Mouse (Mus musculus): ENCODE data around the gene Tubgcp4. TPM values are rescaled to one million over a fixed set of nuclear protein-coding genes. Genes with fewer than 3 reads are reported as not detected.

The Tubgcp4 gene
- polyA plus RNA-seq, 1 experiment from 2014 or later: 23.0 TPM

DNA sequence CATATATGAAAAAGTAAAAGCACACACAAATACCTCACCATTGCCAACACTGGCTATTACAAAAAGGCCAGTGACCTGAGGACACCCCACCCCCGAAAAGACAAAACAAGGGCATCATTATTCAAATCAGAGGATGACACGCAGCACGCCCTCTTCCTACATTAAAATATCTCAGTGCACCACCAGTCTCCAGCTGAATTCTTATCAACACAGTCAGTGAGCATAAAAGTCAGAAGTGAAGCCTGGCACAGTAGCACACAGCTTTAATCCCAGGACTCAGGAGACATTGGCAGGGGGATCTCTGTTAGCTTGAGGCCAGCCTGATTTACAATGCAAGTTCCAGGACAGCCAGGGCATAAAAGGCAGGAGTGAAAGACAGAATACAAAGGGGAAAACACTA, 36.1 kb downstream of the Tubgcp4 start:
- Histone ChIP-seq H3K4me2 (no peak overlapping the region), H3K9me3 (replicated peaks) (no peaks in the 10 kb centered on the region), H3K27me3 (no peaks in the 10 kb centered on the region), H3K9ac (no peak overlapping the region), H3K4me1 (replicated peaks) (peaks cover 9% of the 10 kb centered on the region), H3K4me3 (replicated peaks) (no peak overlapping the region), H3K27ac (no peak overlapping the region), H3K36me3 (peaks cover 91% of the 10 kb centered on the region)
- no peak for ATAC-seq (ENCODE audit: low read depth)
- DNase-seq: peak; percentile 6
- WGBS (ENCODE audit: insufficient replicate concordance): 50% methylated on average over 3 of the region's 3 CpGs

- 85% methylated on average over 3 of the region's 3 CpGs for WGBS (ENCODE audit: insufficient replicate concordance)
- DNase-seq: no peak
- H3K36me3 ChIP-seq: peaks cover 79% of the 10 kb centered on the region
Measured at GRCm38 (mm10) chr2:121214491-121214890, 44.0 kb downstream of the Tubgcp4 start.

DNA sequence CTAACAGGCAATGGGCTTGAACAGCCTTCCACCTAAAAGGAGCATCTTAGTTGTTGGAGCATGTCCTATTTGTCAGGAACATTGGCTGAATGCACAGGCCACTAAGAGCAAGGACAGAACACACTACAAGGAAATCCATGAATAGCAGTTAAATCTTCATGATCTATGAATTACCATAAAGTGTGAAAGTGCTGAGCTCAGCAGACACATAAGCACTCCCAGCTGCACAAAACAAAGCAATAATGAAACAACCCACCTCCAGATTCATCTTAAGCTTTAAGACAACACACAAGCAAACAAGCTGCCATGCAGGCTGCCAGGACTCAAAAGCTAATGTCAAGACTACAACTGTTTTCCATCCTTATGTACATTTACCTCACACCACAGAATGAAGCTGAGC, 48.7 kb downstream of the Tubgcp4 start:
- Histone ChIP-seq H3K9ac (no peak overlapping the region), H3K4me3 (replicated peaks) (no peak overlapping the region), H3K4me1 (replicated peaks) (no peaks in the 10 kb centered on the region), H3K36me3 (peaks cover 77% of the 10 kb centered on the region), H3K4me2 (no peak overlapping the region), H3K27me3 (no peaks in the 10 kb centered on the region), H3K27ac (no peak overlapping the region), H3K9me3 (replicated peaks) (no peaks in the 10 kb centered on the region)
- no peak for DNase-seq
- no peak for ATAC-seq (ENCODE audit: low read depth)

More at GRCm38 (mm10) chr2:121214491-121214890, 44.0 kb downstream of the Tubgcp4 start:
- H3K4me1 ChIP-seq (replicated peaks): no peaks in the 10 kb centered on the region
- ATAC-seq (ENCODE audit: low read depth): no peak
- H3K4me2 ChIP-seq: no peak overlapping the region
- H3K4me3 ChIP-seq (replicated peaks): no peak overlapping the region
- no peak overlapping the region for H3K9ac ChIP-seq
- no peak overlapping the region for H3K27ac ChIP-seq
- H3K9me3 ChIP-seq (replicated peaks): no peaks in the 10 kb centered on the region
- H3K27me3 ChIP-seq: no peaks in the 10 kb centered on the region

- Histone ChIP-seq H3K27ac (no peak overlapping the region), H3K9me3 (replicated peaks) (no peaks in the 10 kb centered on the region)
Measured at GRCm38 (mm10) chr2:121219994-121220393, 49.5 kb downstream of the Tubgcp4 start.

DNA sequence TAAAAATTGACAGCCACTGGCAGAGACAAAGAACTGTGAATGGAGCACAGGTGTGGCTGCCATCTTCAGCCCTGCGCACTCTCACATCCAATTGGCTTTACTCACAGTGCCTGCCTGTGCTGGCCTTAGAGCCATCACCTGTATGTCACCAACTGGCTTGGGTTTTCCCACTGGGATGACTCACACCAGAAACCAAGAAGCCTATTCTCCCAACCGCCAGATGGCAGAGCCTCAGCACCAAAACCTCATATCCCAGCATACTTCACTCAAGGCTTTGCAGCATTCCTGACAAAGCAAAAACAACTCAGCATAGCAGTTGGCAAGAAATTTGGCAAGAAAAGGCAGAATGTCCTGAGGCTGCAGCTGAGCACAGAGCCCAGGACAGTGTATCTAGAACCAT, 52.6 kb downstream of the Tubgcp4 start:
- peaks cover under 1% of the 10 kb centered on the region; the same call in 1 of the 2 replicates for H3K4me1 ChIP-seq (replicated peaks)
- H3K4me3 ChIP-seq (replicated peaks): no peak overlapping the region
- H3K36me3 ChIP-seq: peaks cover 74% of the 10 kb centered on the region
- DNase-seq: no peak
- H3K9me3 ChIP-seq (replicated peaks): no peaks in the 10 kb centered on the region
- no peak overlapping the region for H3K4me2 ChIP-seq
- ATAC-seq (ENCODE audit: low read depth): no peak
- WGBS (ENCODE audit: insufficient replicate concordance): 85% methylated on average over 2 of the region's 2 CpGs
- no peak overlapping the region for H3K9ac ChIP-seq
- no peak overlapping the region for H3K27ac ChIP-seq
- no peaks in the 10 kb centered on the region for H3K27me3 ChIP-seq

More at GRCm38 (mm10) chr2:121219994-121220393, 49.5 kb downstream of the Tubgcp4 start:
- no peak overlapping the region for H3K4me3 ChIP-seq (replicated peaks)
- no peak for DNase-seq
- H3K27me3 ChIP-seq: no peaks in the 10 kb centered on the region
- no peak overlapping the region for H3K4me2 ChIP-seq
- no peak overlapping the region for H3K9ac ChIP-seq
- peaks cover 70% of the 10 kb centered on the region for H3K36me3 ChIP-seq
- H3K4me1 ChIP-seq (replicated peaks): no peaks in the 10 kb centered on the region
- no peak for ATAC-seq (ENCODE audit: low read depth)

- no peak overlapping the region for H3K4me2 ChIP-seq
- peak; percentile 23 for DNase-seq
- H3K4me3 ChIP-seq (replicated peaks): no peak overlapping the region
- peaks cover 73% of the 10 kb centered on the region for H3K36me3 ChIP-seq
- no peak for ATAC-seq (ENCODE audit: low read depth)
- no peaks in the 10 kb centered on the region for H3K27me3 ChIP-seq
- no peaks in the 10 kb centered on the region for H3K9me3 ChIP-seq (replicated peaks)
- H3K4me1 ChIP-seq (replicated peaks): peaks cover 32% of the 10 kb centered on the region
- 79% methylated on average over 4 of the region's 4 CpGs for WGBS (ENCODE audit: insufficient replicate concordance)
- no peak overlapping the region for H3K9ac ChIP-seq
- H3K27ac ChIP-seq: no peak overlapping the region
Measured at GRCm38 (mm10) chr2:121228135-121228534, 57.7 kb downstream of the Tubgcp4 start.

DNA sequence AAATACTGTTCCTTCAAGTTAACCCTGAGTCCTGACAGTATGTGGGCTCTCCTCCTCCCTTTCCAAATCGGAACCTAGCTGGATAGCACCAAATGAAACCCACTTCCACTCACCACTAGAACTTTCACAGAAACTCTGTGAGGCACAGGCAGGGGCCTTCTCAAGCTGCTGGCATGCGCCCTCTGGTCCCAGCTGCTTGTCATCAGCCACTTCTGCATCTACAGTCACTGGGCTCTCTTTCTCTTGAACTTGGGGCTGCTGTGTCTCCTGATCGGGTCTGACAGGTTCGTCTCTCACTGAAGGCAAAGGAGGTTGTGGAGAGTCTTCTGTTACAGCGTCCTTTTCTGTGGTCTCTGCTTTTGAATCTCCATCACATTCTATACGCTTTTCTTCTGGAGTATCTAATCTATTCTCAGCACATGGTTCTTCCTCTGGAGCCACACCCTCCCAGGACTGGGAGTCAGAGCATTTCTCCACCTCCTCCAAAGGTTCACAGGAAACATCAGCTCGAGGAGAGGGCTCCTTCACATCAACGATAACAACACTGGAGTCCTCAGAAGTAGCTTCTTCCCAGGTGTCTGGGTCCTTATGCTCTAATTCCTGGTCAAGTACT, 65.1 kb downstream of the Tubgcp4 start:
- Histone ChIP-seq H3K9me3 (replicated peaks) (no peaks in the 10 kb centered on the region), H3K9ac (peak overlapping the region; percentile 74), H3K27me3 (no peaks in the 10 kb centered on the region), H3K4me3 (replicated peaks) (peak overlapping the region; percentile 58), H3K4me1 (replicated peaks) (peaks cover 55% of the 10 kb centered on the region), H3K4me2 (peak overlapping the region; percentile 77), H3K36me3 (peaks cover 46% of the 10 kb centered on the region), H3K27ac (peak overlapping the region; percentile 93)
- ATAC-seq (ENCODE audit: low read depth): peak; percentile 98
- 25% methylated on average over 8 of the region's 8 CpGs for WGBS (ENCODE audit: insufficient replicate concordance)
- peak; percentile 36 for DNase-seq

- Histone ChIP-seq H3K9ac (no peak overlapping the region), H3K4me1 (replicated peaks) (peaks cover 22% of the 10 kb centered on the region), H3K27me3 (no peaks in the 10 kb centered on the region), H3K9me3 (replicated peaks) (no peaks in the 10 kb centered on the region), H3K27ac (no peak overlapping the region), H3K4me3 (replicated peaks) (no peak overlapping the region), H3K36me3 (peaks cover 26% of the 10 kb centered on the region), H3K4me2 (no peak overlapping the region)
- WGBS (ENCODE audit: insufficient replicate concordance): 66% methylated on average over 4 of the region's 4 CpGs
- no peak for DNase-seq
- no peak for ATAC-seq (ENCODE audit: low read depth)
Measured at GRCm38 (mm10) chr2:121239426-121239825, 69.0 kb downstream of the Tubgcp4 start.

DNA sequence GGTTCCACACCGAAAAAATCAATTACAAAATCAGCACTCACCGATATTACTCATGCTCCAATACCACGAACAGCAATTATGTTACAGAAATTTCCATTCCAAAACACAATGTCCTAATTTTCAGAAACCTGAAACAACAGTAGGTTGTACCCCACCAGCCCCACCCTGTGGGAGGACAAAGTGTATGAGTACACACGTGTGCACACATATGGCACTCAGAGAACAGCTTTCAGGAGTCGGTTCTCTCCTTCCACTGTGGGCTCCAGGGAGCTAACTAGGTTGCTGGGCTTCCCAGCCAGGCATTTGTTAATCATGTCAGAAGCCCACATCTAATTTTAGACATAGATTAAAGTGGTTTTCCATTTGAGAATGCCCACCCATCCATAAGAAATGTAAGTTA, 73.6 kb downstream of the Tubgcp4 start:
- ATAC-seq (ENCODE audit: low read depth) (no peak), DNase-seq (no peak)
- Histone ChIP-seq H3K27me3 (no peaks in the 10 kb centered on the region), H3K9me3 (replicated peaks) (no peaks in the 10 kb centered on the region), H3K27ac (no peak overlapping the region), H3K4me1 (replicated peaks) (no peaks in the 10 kb centered on the region), H3K4me3 (replicated peaks) (no peak overlapping the region), H3K9ac (no peak overlapping the region), H3K4me2 (no peak overlapping the region), H3K36me3 (peaks cover 21% of the 10 kb centered on the region; the same call in 1 of the 2 replicates)
- 76% methylated on average over 5 of the region's 5 CpGs for WGBS (ENCODE audit: insufficient replicate concordance)

Other genes with a start within 250 kb of the Tubgcp4 start
- gene Ubr1, start 199.9 kb upstream of the Tubgcp4 start, polyA plus RNA-seq (2015; fragmentation: Nextera tagmentation; extraction: Ambion mirVana): 14.1 and 16.8 TPM in 2 replicates
- gene Tmem62, start 193.6 kb upstream of the Tubgcp4 start, polyA plus RNA-seq (2015; fragmentation: Nextera tagmentation; extraction: Ambion mirVana): 1.9 and 2.3 TPM in 2 replicates
- gene Ccndbp1, start 162.3 kb upstream of the Tubgcp4 start, polyA plus RNA-seq (2015; fragmentation: Nextera tagmentation; extraction: Ambion mirVana): 43.5 and 48.3 TPM in 2 replicates
- gene Epb42, start 133.6 kb upstream of the Tubgcp4 start, polyA plus RNA-seq (2015; fragmentation: Nextera tagmentation; extraction: Ambion mirVana): 136 and 159 TPM in 2 replicates
- gene Tgm5, start 84.8 kb upstream of the Tubgcp4 start, polyA plus RNA-seq (2015; fragmentation: Nextera tagmentation; extraction: Ambion mirVana): not detected in 2 replicates
- gene Tgm7, start 60.9 kb upstream of the Tubgcp4 start, polyA plus RNA-seq (2015; fragmentation: Nextera tagmentation; extraction: Ambion mirVana): not detected in 2 replicates
- 10.4 and 13.3 TPM in 2 replicates for gene Adal, start 30.2 kb upstream of the Tubgcp4 start, polyA plus RNA-seq (2015; fragmentation: Nextera tagmentation; extraction: Ambion mirVana)
- gene Lcmt2, start 30.0 kb upstream of the Tubgcp4 start, polyA plus RNA-seq (2015; fragmentation: Nextera tagmentation; extraction: Ambion mirVana): 10.5 and 12.8 TPM in 2 replicates
- gene Zscan29, start 471 bp downstream of the Tubgcp4 start, polyA plus RNA-seq (2015; fragmentation: Nextera tagmentation; extraction: Ambion mirVana): 3.3 and 4.0 TPM in 2 replicates
- gene Trp53bp1, start 100.8 kb downstream of the Tubgcp4 start, polyA plus RNA-seq (2015; fragmentation: Nextera tagmentation; extraction: Ambion mirVana): 15.5 and 18.7 TPM in 2 replicates
- 0.14 and 0.20 TPM in 2 replicates for gene Map1a, start 118.9 kb downstream of the Tubgcp4 start, polyA plus RNA-seq (2015; fragmentation: Nextera tagmentation; extraction: Ambion mirVana)
- 6.1 and 7.9 TPM in 2 replicates for gene Ppip5k1, start 184.7 kb downstream of the Tubgcp4 start, polyA plus RNA-seq (2015; fragmentation: Nextera tagmentation; extraction: Ambion mirVana)
- 0.20 and 0.36 TPM in 2 replicates for gene Ckmt1, start 187.1 kb downstream of the Tubgcp4 start, polyA plus RNA-seq (2015; fragmentation: Nextera tagmentation; extraction: Ambion mirVana)
- gene Strc, start 216.5 kb downstream of the Tubgcp4 start, polyA plus RNA-seq (2015; fragmentation: Nextera tagmentation; extraction: Ambion mirVana): not detected in 2 replicates
- 291 and 374 TPM in 2 replicates for gene Pdia3, start 243.1 kb downstream of the Tubgcp4 start, polyA plus RNA-seq (2015; fragmentation: Nextera tagmentation; extraction: Ambion mirVana)
- gene Catsper2, start 243.1 kb downstream of the Tubgcp4 start, polyA plus RNA-seq (2015; fragmentation: Nextera tagmentation; extraction: Ambion mirVana): 0.52 and 0.76 TPM in 2 replicates

All from liver, embryonic 13.5 days (tissue).